ENCODE assay signal across 7 mouse cellular contexts in the genomic region with DNA sequence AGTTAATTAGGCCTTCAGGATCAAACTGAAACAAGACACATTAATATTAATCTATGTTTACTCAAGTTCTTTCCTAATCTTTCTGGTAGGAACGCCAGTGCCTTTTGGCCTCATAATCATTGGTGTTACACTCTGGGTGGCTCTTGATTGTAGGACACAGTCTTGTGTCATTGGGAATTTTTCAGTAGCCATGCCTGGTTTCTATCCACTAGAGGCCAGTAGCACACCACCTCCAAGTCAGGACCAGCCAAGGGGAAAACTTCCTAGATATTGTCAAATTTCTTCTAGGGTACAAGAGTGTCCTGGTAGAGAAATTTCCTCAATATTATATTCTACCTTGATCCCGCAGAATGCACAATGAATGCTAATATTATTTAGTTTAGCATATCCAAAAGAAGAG.
A peak's percentile ranks its signal among the peaks of the same experiment; 100 is the strongest.
DNase-seq lines count a peak whose midpoint lies in the region; ATAC-seq and TF ChIP-seq lines count a peak whose summit lies in the region.

No protein-coding gene starts in this region.

- H3K36me3 ChIP-seq in thymus, adult 2 months (ENCODE audit: control insufficient read depth, insufficient read depth, low read length) = no peaks in the 10 kb centered on the region
- no peaks in the 10 kb centered on the region for H3K36me3 ChIP-seq in liver, embryonic 14.5 days (replicated peaks; ENCODE audit: control insufficient read depth, insufficient read depth, low read depth)

- 66% methylated on average over 2 of the region's 2 CpGs for WGBS in thymus, adult 2 months
- 25% methylated on average over 2 of the region's 2 CpGs for WGBS in liver, embryonic 14.5 days (ENCODE audit: insufficient replicate concordance)

- TF ChIP-seq POLR2A in thymus, adult 2 months (IDR thresholded peaks at IDR 0.05; ENCODE audit: control insufficient read depth, extremely low read depth, insufficient read depth, low read length, poor library complexity) = no peak

- no peaks in the 10 kb centered on the region for H3K9me3 ChIP-seq in liver, embryonic 14.5 days (ENCODE audit: control insufficient read depth, low read length)

- DNase-seq in thymus, postnatal 14 days = peak; percentile 15
- DNase-seq in thymus, adult 2 months = no peak
- peak; percentile 49 for DNase-seq in adrenal gland, postnatal 10 days
- DNase-seq in embryo, embryonic 10.5 days (ENCODE audit: low spot score) = peak; percentile 59
- peak; percentile 56 for DNase-seq in induced T-regulatory cell, adult 2 months (ENCODE audit: low read depth)
- no peak for DNase-seq in liver, embryonic 14.5 days (ENCODE audit: low read depth in 3 of 3, low spot score in 3 of 3)
- peak; percentile 22 for DNase-seq in right cerebral cortex, postnatal 14 days

- TF ChIP-seq CTCF in thymus, adult 2 months (IDR thresholded peaks at IDR 0.05; ENCODE audit: borderline replicate concordance, control insufficient read depth, extremely low read depth, insufficient read depth, low read length, poor library complexity) = no peak
- peak; percentile 60 for TF ChIP-seq CTCF in liver, embryonic 14.5 days (IDR thresholded peaks at IDR 0.05; ENCODE audit: low read depth)

- H3K27ac ChIP-seq in thymus, adult 2 months (ENCODE audit: control insufficient read depth, insufficient read depth, low read length) = no peak overlapping the region
- no peak overlapping the region for H3K27ac ChIP-seq in liver, embryonic 14.5 days

- TF ChIP-seq EP300 in liver, embryonic 14.5 days (IDR thresholded peaks at IDR 0.05; ENCODE audit: low read depth) = no peak

- no peak overlapping the region for H3K4me3 ChIP-seq in thymus, adult 2 months (ENCODE audit: control insufficient read depth, insufficient read depth, low read length)
- no peak overlapping the region for H3K4me3 ChIP-seq in liver, embryonic 14.5 days (ENCODE audit: insufficient read depth in 1 of 2, low read depth in 2 of 2, low read length in 2 of 2)

- H3K27me3 ChIP-seq in thymus, adult 2 months (ENCODE audit: control insufficient read depth, insufficient read depth, low read length) = no peaks in the 10 kb centered on the region
- H3K27me3 ChIP-seq in liver, embryonic 14.5 days (ENCODE audit: control insufficient read depth, insufficient read depth, low read length) = no peaks in the 10 kb centered on the region

- no peak for ATAC-seq in liver, embryonic 14.5 days (ENCODE audit: insufficient read depth)

- no peaks in the 10 kb centered on the region for H3K4me1 ChIP-seq in thymus, adult 2 months (replicated peaks; ENCODE audit: control insufficient read depth, insufficient read depth, low read length)
- H3K4me1 ChIP-seq in liver, embryonic 14.5 days (replicated peaks; ENCODE audit: control insufficient read depth in 2 of 2, insufficient read depth in 2 of 2, low read length in 1 of 2) = no peaks in the 10 kb centered on the region

- no peak overlapping the region for H3K4me2 ChIP-seq in liver, embryonic 14.5 days (ENCODE audit: low read depth)

- no peak overlapping the region for H3K9ac ChIP-seq in liver, embryonic 14.5 days (replicated peaks)

Comparison
In these comparisons a context has a peak if more than half of its experiments do, and no peak if none do; other contexts are left out.
1. DNase-seq: peak in thymus, postnatal 14 days (single experiment), adrenal gland, postnatal 10 days (single experiment), embryo, embryonic 10.5 days (single experiment), induced T-regulatory cell, adult 2 months (single experiment) and right cerebral cortex, postnatal 14 days (single experiment); none in thymus, adult 2 months (single experiment) and liver, embryonic 14.5 days (0 of 3).